33 mouse cellular contexts compared by ENCODE assay signal in the genomic region with DNA sequence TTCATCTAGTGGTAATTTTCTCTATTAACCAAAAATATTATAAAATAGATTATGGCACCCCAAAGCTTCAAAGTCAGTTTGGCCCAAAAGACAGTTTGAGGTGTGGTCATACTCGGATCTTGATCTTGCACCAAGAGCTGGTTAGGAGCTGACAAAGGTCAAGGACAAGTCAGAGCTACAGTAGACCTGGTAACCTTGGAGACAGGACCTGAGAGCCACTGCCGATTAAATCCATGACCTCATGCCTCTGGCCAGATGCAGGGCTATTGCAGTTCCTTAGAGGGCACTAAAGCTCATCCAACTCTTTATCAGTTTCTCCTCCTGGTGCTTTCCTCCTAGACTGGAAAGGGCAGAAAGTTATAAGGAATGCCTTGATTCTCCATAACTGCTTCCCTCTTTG.
"Had no signal": no experiment of that assay in that cellular context is flagged by ENCODE, and none has a peak within 500 bp of the region (broad histone marks: within the 10 kb centered on the region; RNA-seq: fewer than 3 reads in every experiment).

No protein-coding gene starts in this region.

- H3K9ac ChIP-seq: heart, embryonic 12.5 days; heart, embryonic 13.5 days; heart, embryonic 15.5 days; hindbrain, embryonic 12.5 days; hindbrain, embryonic 14.5 days; hindbrain, embryonic 15.5 days; intestine, embryonic 15.5 days; kidney, embryonic 15.5 days had no signal

- ATAC-seq: hindbrain, embryonic 16.5 days; hindbrain, postnatal 0 days; inflammation-experienced regulatory T-cells, adult 6 months; intestine, embryonic 15.5 days; intestine, embryonic 16.5 days; intestine, postnatal 0 days had no signal

- H3K36me3 ChIP-seq: heart, embryonic 12.5 days; heart, embryonic 13.5 days; heart, embryonic 15.5 days; hindbrain, embryonic 10.5 days; hindbrain, embryonic 12.5 days; hindbrain, embryonic 15.5 days; intestine, embryonic 15.5 days; kidney, embryonic 15.5 days had no signal

- H3K4me2 ChIP-seq: heart, embryonic 12.5 days; heart, embryonic 13.5 days; heart, embryonic 15.5 days; hindbrain, embryonic 12.5 days; hindbrain, embryonic 14.5 days; hindbrain, embryonic 15.5 days; intestine, embryonic 15.5 days; kidney, embryonic 15.5 days had no signal

- DNase-seq: heart, postnatal 10 days; heart, postnatal 14 days; heart, postnatal 36 days; heart, postnatal 4 days; kidney, adult 11 months; kidney, adult 18-20 months; kidney, adult 2 months; kidney, adult 8-10 months; kidney, adult 9 months; kidney, postnatal 10 days; kidney, postnatal 14 days; kidney, postnatal 25 days; kidney, postnatal 36 days; kidney, postnatal 4 days; layer of hippocampus, adult 9-11 months; layer of hippocampus, postnatal 36 days had no signal

- H3K27me3 ChIP-seq: heart, embryonic 12.5 days; heart, embryonic 13.5 days; heart, embryonic 15.5 days; hindbrain, embryonic 12.5 days; hindbrain, embryonic 15.5 days; intestine, embryonic 15.5 days; kidney, embryonic 15.5 days had no signal

- H3K4me3 ChIP-seq: heart, embryonic 12.5 days; heart, embryonic 13.5 days; heart, embryonic 15.5 days; hindbrain, embryonic 10.5 days; hindbrain, embryonic 12.5 days; hindbrain, embryonic 15.5 days; intestine, embryonic 15.5 days; kidney, embryonic 15.5 days; layer of hippocampus, adult 2 months; left cerebral cortex, adult 2 months had no signal

- H3K4me1 ChIP-seq: heart, embryonic 12.5 days; heart, embryonic 13.5 days; heart, embryonic 15.5 days; hindbrain, embryonic 10.5 days; hindbrain, embryonic 12.5 days; intestine, embryonic 15.5 days; kidney, embryonic 15.5 days had no signal

- H3K9me3 ChIP-seq: heart, embryonic 12.5 days; heart, embryonic 13.5 days; heart, embryonic 15.5 days; hindbrain, embryonic 10.5 days; hindbrain, embryonic 12.5 days; hindbrain, embryonic 15.5 days; intestine, embryonic 15.5 days; kidney, embryonic 15.5 days had no signal

- H3K27ac ChIP-seq: heart, embryonic 13.5 days; heart, embryonic 15.5 days; hindbrain, embryonic 10.5 days; hindbrain, embryonic 12.5 days; hindbrain, embryonic 14.5 days; hindbrain, embryonic 15.5 days; hindbrain, postnatal 0 days; intestine, embryonic 15.5 days; kidney, embryonic 15.5 days; kidney, postnatal 0 days; layer of hippocampus, adult 2 months; left cerebral cortex, adult 2 months had no signal
